15 mouse cellular contexts compared by ENCODE assay signal in genomic region chr15:79411363-79412065, GRCm38 (mm10). TPM values are rescaled to one million over a fixed set of nuclear protein-coding genes. Genes with fewer than 3 reads are reported as not detected.
DNase-seq lines count a peak whose midpoint lies in the region; ATAC-seq and TF ChIP-seq lines count a peak whose summit lies in the region.
"Had no signal": no experiment of that assay in that cellular context is flagged by ENCODE, and none has a peak within 500 bp of the region (broad histone marks: within the 10 kb centered on the region; RNA-seq: fewer than 3 reads in every experiment).

No protein-coding gene starts in this region.

- WGBS in embryonic facial prominence, embryonic 13.5 days: 45% methylated on average over 10 of the region's 10 CpGs
- WGBS in forebrain, embryonic 10.5 days: 57% methylated on average over 10 of the region's 10 CpGs

- H3K27me3 ChIP-seq in embryonic facial prominence, embryonic 13.5 days: no peaks in the 10 kb centered on the region
- no peaks in the 10 kb centered on the region for H3K27me3 ChIP-seq in forebrain, embryonic 10.5 days (ENCODE audit: poor library complexity, severe bottlenecking)
- H3K27me3 ChIP-seq: heart, embryonic 13.5 days; lung, embryonic 15.5 days; midbrain, embryonic 13.5 days; neural tube, embryonic 13.5 days had no signal

- peaks cover 5% of the 10 kb centered on the region for H3K36me3 ChIP-seq in embryonic facial prominence, embryonic 13.5 days
- peaks cover 8% of the 10 kb centered on the region for H3K36me3 ChIP-seq in forebrain, embryonic 10.5 days (replicated peaks)
- H3K36me3 ChIP-seq: hindbrain, embryonic 15.5 days had no signal

- H3K9ac ChIP-seq in embryonic facial prominence, embryonic 13.5 days: no peak overlapping the region
- H3K9ac ChIP-seq: heart, embryonic 13.5 days; hindbrain, embryonic 15.5 days; lung, embryonic 15.5 days; midbrain, embryonic 13.5 days; neural tube, embryonic 13.5 days had no signal

- ATAC-seq in embryonic facial prominence, embryonic 13.5 days (ENCODE audit: insufficient number of reproducible peaks, insufficient read depth, low FRiP score, low TSS enrichment, low read depth): no peak
- ATAC-seq: midbrain, embryonic 13.5 days had no signal

- no peak overlapping the region for H3K4me3 ChIP-seq in layer of hippocampus, adult 2 months
- H3K4me3 ChIP-seq in embryonic facial prominence, embryonic 13.5 days: no peak overlapping the region
- H3K4me3 ChIP-seq in forebrain, embryonic 10.5 days: no peak overlapping the region
- H3K4me3 ChIP-seq: heart, embryonic 13.5 days; hindbrain, embryonic 15.5 days; lung, embryonic 15.5 days; midbrain, embryonic 13.5 days; neural tube, embryonic 13.5 days had no signal

- peak; percentile 58 for TF ChIP-seq CTCF in layer of hippocampus, adult 2 months (conservative IDR thresholded peaks at IDR 0.05)

- no peak for DNase-seq in layer of hippocampus, adult 2 months (ENCODE audit: low spot score in 2 of 2)
- DNase-seq in layer of hippocampus, adult 9-11 months: no peak
- DNase-seq in thymus, postnatal 14 days: peak; percentile 36
- DNase-seq in thymus, adult 18-20 months: no peak
- DNase-seq in forebrain, embryonic 10.5 days (ENCODE audit: extremely low spot score, low spot score): no peak
- no peak for DNase-seq in ovary, postnatal 14 days (ENCODE audit: low spot score)
- no peak for DNase-seq in retina, postnatal 1 day
- DNase-seq: cerebellum, postnatal 25 days; kidney, postnatal 36 days had no signal

- peaks cover 3% of the 10 kb centered on the region for H3K4me1 ChIP-seq in embryonic facial prominence, embryonic 13.5 days
- H3K4me1 ChIP-seq in forebrain, embryonic 10.5 days: peaks cover 8% of the 10 kb centered on the region; the same call in 1 of the 2 replicates
- H3K4me1 ChIP-seq: hindbrain, embryonic 15.5 days; lung, embryonic 15.5 days; midbrain, embryonic 13.5 days; neural tube, embryonic 13.5 days had no signal

- no peaks in the 10 kb centered on the region for H3K9me3 ChIP-seq in embryonic facial prominence, embryonic 13.5 days
- H3K9me3 ChIP-seq in forebrain, embryonic 10.5 days: no peaks in the 10 kb centered on the region
- H3K9me3 ChIP-seq: heart, embryonic 13.5 days; hindbrain, embryonic 15.5 days; lung, embryonic 15.5 days; midbrain, embryonic 13.5 days; neural tube, embryonic 13.5 days had no signal

- H3K4me2 ChIP-seq in embryonic facial prominence, embryonic 13.5 days: no peak overlapping the region
- H3K4me2 ChIP-seq: heart, embryonic 13.5 days; hindbrain, embryonic 15.5 days; lung, embryonic 15.5 days; midbrain, embryonic 13.5 days; neural tube, embryonic 13.5 days had no signal

- H3K27ac ChIP-seq in layer of hippocampus, adult 2 months: no peak overlapping the region
- peak overlapping the region; percentile 24 for H3K27ac ChIP-seq in embryonic facial prominence, embryonic 13.5 days
- H3K27ac ChIP-seq in forebrain, embryonic 10.5 days: no peak overlapping the region
- H3K27ac ChIP-seq: heart, embryonic 13.5 days; hindbrain, embryonic 15.5 days; lung, embryonic 15.5 days; midbrain, embryonic 13.5 days; neural tube, embryonic 13.5 days had no signal

RNA-seq across cellular contexts. Expression of gene Tmem184b, which starts 8.1 kb away (rescaled TPM):
- total RNA-seq in layer of hippocampus, adult 2 months (2021): 10 to 100 TPM; 53.6 to 56.0 TPM
- 67.1 and 72.0 TPM in 2 replicates for polyA plus RNA-seq in embryonic facial prominence, embryonic 13.5 days (2015; fragmentation: Nextera tagmentation; extraction: Ambion mirVana)
- polyA plus RNA-seq in forebrain, embryonic 10.5 days (2016; fragmentation: Nextera tagmentation; extraction: Ambion mirVana): 50.0 and 56.1 TPM in 2 replicates

RNA-seq across cellular contexts. Expression of gene Csnk1e, which starts 43.9 kb away (rescaled TPM):
- total RNA-seq in layer of hippocampus, adult 2 months (2021): 100 to 1,000 TPM; 104 to 108 TPM
- 100 and 112 TPM in 2 replicates for polyA plus RNA-seq in embryonic facial prominence, embryonic 13.5 days (2015; fragmentation: Nextera tagmentation; extraction: Ambion mirVana)
- polyA plus RNA-seq in forebrain, embryonic 10.5 days (2016; fragmentation: Nextera tagmentation; extraction: Ambion mirVana): 117 and 123 TPM in 2 replicates
